Mouse (Mus musculus) liver, embryonic 13.5 days (tissue): ENCODE data around the gene Pde3a. TPM values are rescaled to one million over a fixed set of nuclear protein-coding genes. Genes with fewer than 3 reads are reported as not detected.

Source experiments
- ATAC-seq: fragments of 200-750 bp; cut with Nextera tagmentation; 2 replicates; pipeline ENCODE4 v1.8.0; 2017; ENCODE audit warnings: low read depth, mild to moderate bottlenecking, moderate number of reproducible peaks, moderate library complexity
- DNase-seq: peaks from one replicate; pipeline ENCODE4 v3.0.0; 2022
- H3K27ac ChIP-seq: fragments of 300-500 bp; sonication (generic); 2 replicates; pipeline ENCODE4 v1.5.1; 2015; ENCODE audit warnings: moderate library complexity, mild to moderate bottlenecking, inconsistent platforms
- H3K27me3 ChIP-seq: fragments of 300-500 bp; sonication (generic); 2 replicates; pipeline ENCODE4 v1.6.1; 2015; ENCODE audit warnings: mild to moderate bottlenecking, inconsistent platforms
- H3K36me3 ChIP-seq: fragments of 300-500 bp; sonication (generic); 2 replicates; pipeline ENCODE4 v1.6.1; 2015; ENCODE audit warnings: mild to moderate bottlenecking, inconsistent platforms
- H3K4me1 ChIP-seq: fragments of 300-500 bp; sonication (generic); replicated peaks from 2 replicates; pipeline ENCODE4 v1.6.1; 2015; ENCODE audit warnings: inconsistent platforms
- H3K4me2 ChIP-seq: fragments of 300-500 bp; sonication (generic); 2 replicates; pipeline ENCODE4 v1.6.1; 2015; ENCODE audit warnings: inconsistent platforms, mild to moderate bottlenecking, moderate library complexity
- H3K4me3 ChIP-seq: fragments of 300-500 bp; sonication (generic); replicated peaks from 2 replicates; pipeline ENCODE4 v1.5.1; 2015; ENCODE audit warnings: mild to moderate bottlenecking, inconsistent platforms
- H3K9ac ChIP-seq: fragments of 300-500 bp; sonication (generic); 2 replicates; pipeline ENCODE4 v1.6.1; 2015; ENCODE audit warnings: mild to moderate bottlenecking, inconsistent platforms
- H3K9me3 ChIP-seq: fragments of 300-500 bp; sonication (generic); replicated peaks from 2 replicates; pipeline ENCODE4 v1.6.1; 2016; ENCODE audit warnings: inconsistent platforms
- WGBS: fragments of 180-500 bp; shearing (Covaris S2); methylation state at CpG from one replicate; pipeline ENCODE4 v1.1.7; 2015; ENCODE audit not compliant: insufficient replicate concordance; 5-methylcytosine and 5-hydroxymethylcytosine counted together
- polyA plus RNA-seq: library from polyadenylated mRNA; unstranded; fragments of >200 nt; fragmentation: Nextera tagmentation; extraction: Ambion mirVana; gene quantifications from 2 replicates; pipeline ENCODE4 v1.2.1, GENCODE M21; 2015

Pde3a gene
- polyA plus RNA-seq, 1 experiment from 2014 or later, result 1.2 TPM

DNA sequence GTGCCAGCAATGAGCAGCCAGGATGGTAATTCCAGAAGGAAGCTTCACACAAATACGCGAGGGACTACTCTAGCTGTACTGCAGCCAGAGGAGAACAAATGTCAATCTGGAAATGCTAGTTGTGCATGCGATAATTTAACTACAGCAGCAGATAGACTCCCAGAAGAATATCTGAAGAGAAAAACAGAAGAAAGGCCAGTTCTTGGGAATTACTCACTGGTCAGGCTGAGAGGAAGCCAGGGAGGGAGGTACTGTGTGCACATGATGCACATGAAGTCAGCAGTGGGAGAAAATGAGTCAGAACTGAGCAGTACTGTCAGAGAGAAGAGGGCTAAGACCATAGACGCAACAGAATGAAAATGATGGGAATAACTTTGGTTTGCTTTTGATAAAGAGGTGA, 159.7 kb downstream of the Pde3a start:
- Histone ChIP-seq H3K4me3 (no peak overlapping the region), H3K4me1 (no peaks in the 10 kb centered on the region), H3K9me3 (no peaks in the 10 kb centered on the region), H3K27ac (no peak overlapping the region), H3K27me3 (no peaks in the 10 kb centered on the region), H3K4me2 (no peak overlapping the region), H3K36me3 (no peaks in the 10 kb centered on the region), H3K9ac (no peak overlapping the region)
- ATAC-seq, result no peak
- DNase-seq, result no peak
- WGBS, result 74% methylated on average over 4 of the region's 4 CpGs

DNA sequence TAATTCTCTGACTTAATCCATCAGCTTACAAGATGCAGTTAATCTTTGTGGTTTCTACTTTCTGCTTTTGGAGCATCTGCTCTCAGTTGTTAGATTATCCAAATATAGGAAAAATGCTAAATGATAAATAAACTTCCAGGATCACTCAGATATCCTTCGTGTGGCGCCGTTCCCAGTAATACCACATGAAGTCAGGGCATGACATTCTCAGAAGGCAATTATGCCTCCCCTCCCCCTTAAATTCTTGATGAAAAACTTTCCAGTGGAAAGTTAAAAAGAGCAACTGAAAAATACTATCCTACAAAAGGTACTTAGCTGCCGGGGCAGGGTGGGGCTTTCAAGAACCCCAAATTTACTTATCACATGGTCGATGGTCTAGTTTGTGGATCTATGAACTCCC, 161.8 kb downstream of the Pde3a start:
- no peaks in the 10 kb centered on the region for H3K27me3 ChIP-seq
- DNase-seq (no peak), ATAC-seq (no peak)
- H3K9me3 ChIP-seq, result no peaks in the 10 kb centered on the region
- H3K4me3 ChIP-seq, result no peak overlapping the region
- no peaks in the 10 kb centered on the region for H3K4me1 ChIP-seq
- no peaks in the 10 kb centered on the region for H3K36me3 ChIP-seq
- H3K27ac ChIP-seq, result no peak overlapping the region
- 80% methylated on average over 5 of the region's 5 CpGs for WGBS
- H3K4me2 ChIP-seq, result no peak overlapping the region
- no peak overlapping the region for H3K9ac ChIP-seq

DNA sequence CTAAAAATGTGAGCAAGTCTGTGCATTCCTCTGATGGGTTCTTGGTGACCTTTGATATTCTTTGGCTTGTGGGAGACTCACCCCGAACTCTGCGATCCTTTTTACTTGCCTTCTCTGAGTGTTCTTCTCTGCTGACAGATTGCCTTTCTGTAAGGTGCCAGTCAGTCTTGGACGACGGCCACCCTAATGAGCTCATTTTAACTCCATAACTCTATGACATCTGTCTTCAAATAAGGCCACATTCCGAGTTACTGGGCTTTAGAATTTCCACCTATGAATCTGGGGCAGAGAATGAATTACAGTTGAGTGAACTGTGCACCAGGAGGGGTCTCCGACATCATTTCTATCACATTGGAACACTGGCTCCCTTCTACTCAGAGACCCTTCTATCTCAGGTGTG, 176.0 kb downstream of the Pde3a start:
- 71% methylated on average over 6 of the region's 6 CpGs for WGBS
- no peak overlapping the region for H3K4me2 ChIP-seq
- no peak overlapping the region for H3K4me3 ChIP-seq
- no peak overlapping the region for H3K27ac ChIP-seq
- H3K9me3 ChIP-seq, result no peaks in the 10 kb centered on the region
- H3K36me3 ChIP-seq, result no peaks in the 10 kb centered on the region
- ATAC-seq (no peak), DNase-seq (no peak)
- no peak overlapping the region for H3K9ac ChIP-seq
- H3K27me3 ChIP-seq, result no peaks in the 10 kb centered on the region
- H3K4me1 ChIP-seq, result no peaks in the 10 kb centered on the region

DNA sequence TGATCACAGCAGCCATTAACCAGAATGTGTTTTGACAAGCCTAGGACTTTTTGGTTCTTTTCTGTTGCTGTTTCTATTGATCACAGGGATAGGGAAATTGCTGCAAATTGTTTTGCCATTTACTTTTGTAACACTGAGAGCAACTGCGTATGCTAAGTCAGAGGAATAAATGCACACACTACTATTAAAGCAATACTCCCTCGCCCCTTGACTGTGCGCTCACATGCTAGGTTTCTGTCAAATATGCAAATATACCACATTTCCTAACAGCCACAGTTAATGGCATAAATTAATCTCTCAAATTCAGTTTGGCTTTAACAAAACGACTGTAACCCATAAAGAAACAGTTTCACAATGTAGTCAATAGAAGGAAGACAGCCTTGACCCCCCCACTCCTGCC, 179.5 kb downstream of the Pde3a start:
- no peak for ATAC-seq
- Histone ChIP-seq H3K27ac (no peak overlapping the region), H3K27me3 (no peaks in the 10 kb centered on the region), H3K9me3 (no peaks in the 10 kb centered on the region), H3K4me3 (no peak overlapping the region), H3K36me3 (no peaks in the 10 kb centered on the region), H3K4me2 (no peak overlapping the region), H3K9ac (no peak overlapping the region), H3K4me1 (no peaks in the 10 kb centered on the region)
- no peak for DNase-seq
- WGBS, result 65% methylated on average over 4 of the region's 4 CpGs

DNA sequence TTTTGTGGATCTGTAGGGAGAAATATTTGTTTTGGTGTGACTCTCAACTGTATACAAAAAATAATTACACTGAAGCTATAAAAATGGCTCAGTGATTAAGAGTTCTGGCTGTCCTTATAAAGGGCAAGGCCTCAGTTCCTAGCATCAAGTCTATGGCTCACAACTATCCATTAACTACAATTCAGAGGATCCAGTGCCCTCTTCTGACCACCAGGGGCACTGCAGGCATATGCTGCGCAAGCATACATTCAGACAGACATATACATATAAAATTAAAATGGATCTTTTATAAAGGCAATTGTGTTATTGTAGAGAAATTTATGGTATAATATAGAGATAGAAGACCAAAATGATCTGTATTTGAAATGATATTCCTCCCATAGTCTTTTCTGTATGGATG, 181.1 kb downstream of the Pde3a start:
- Histone ChIP-seq H3K36me3 (no peaks in the 10 kb centered on the region), H3K9ac (no peak overlapping the region), H3K4me3 (no peak overlapping the region), H3K9me3 (no peaks in the 10 kb centered on the region), H3K4me2 (no peak overlapping the region), H3K27me3 (no peaks in the 10 kb centered on the region), H3K4me1 (no peaks in the 10 kb centered on the region), H3K27ac (no peak overlapping the region)
- WGBS, result 85% methylated on average over 1 of the region's 1 CpGs
- ATAC-seq (no peak), DNase-seq (no peak)

DNA sequence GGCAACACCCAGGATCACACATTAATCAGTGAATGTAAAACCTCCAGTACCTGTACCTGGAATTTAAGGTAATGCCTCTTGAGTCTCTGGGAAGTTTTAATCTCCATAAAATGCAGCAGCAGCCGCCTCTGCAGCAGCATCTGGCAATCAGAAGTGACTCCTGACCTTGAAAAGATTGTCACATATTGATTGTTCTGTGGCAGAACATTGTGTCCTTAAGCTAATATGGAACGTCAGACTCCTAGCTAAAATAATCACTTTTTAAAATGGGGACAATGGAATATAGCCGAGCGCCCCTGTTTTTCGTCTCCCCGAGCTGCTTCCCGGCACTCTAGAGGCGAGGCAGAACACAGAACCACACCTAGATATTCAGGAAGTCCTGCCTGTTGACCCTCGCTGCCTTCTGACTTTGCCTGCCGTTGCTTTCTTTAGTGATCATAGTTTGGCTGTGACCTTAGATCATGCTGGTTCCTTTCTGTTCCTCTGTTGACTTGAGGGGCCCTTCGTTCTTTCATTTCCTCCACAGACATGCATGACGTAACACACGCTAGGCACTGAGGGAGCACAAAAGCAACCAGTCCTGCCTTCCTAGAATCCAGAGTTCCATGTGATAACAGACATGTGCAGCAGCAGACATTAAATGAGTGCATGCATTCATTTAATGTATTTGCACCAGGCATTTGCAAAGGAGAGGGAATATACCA, 183.4 kb downstream of the Pde3a start:
- Histone ChIP-seq H3K4me2 (no peak overlapping the region), H3K9ac (no peak overlapping the region), H3K27me3 (no peaks in the 10 kb centered on the region), H3K4me3 (no peak overlapping the region), H3K9me3 (no peaks in the 10 kb centered on the region), H3K27ac (no peak overlapping the region), H3K4me1 (no peaks in the 10 kb centered on the region), H3K36me3 (no peaks in the 10 kb centered on the region)
- WGBS, result 68% methylated on average over 13 of the region's 13 CpGs
- ATAC-seq (no peak), DNase-seq (no peak)

DNA sequence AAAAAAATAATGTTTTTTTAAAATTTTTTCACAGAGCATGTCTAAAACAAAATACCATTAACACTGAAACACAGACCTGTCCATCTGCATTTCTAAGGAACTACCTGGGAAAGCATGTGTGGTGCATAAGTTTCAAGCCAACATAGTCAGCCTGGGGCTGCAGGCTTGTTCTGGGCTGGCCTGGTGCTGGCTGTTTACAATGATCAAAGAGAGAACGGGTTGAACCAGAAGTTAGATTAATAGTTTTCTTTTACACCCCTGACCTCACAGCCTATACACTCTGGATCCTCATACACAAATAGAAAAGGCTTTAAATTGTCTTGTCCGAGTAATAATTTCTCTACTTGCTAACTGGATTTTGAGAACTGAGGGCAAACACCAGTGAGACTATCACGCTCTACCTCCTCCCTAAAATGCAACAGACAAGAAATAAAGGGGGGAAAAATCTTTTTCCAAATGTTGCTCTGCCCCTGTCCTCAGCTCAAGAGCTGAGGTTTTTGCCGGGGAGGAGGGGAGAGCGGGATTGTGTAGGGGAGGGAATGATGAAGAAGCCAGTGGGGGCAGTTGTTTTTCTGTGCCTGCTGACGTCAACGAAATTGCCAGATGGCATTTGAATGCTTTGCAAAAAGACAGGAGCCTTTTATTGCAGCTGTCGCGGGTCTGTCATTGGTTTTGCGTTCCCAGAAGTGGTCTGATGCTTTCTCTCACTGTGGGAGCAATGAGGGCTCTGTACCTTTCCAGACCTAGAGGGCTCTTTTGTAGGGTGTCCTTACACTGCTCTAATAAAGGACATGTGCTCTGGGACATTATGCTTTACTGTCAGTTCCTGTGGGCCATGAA, 185.1 kb downstream of the Pde3a start:
- Histone ChIP-seq H3K4me3 (no peak overlapping the region), H3K9ac (no peak overlapping the region), H3K9me3 (0 out of 2 replicates have a peak, but pooled peaks cover 4% of the 10 kb centered on the region), H3K27ac (no peak overlapping the region), H3K4me2 (no peak overlapping the region), H3K27me3 (no peaks in the 10 kb centered on the region), H3K36me3 (no peaks in the 10 kb centered on the region), H3K4me1 (no peaks in the 10 kb centered on the region)
- 55% methylated on average over 10 of the region's 10 CpGs for WGBS
- ATAC-seq, result no peak
- DNase-seq, result no peak

DNA sequence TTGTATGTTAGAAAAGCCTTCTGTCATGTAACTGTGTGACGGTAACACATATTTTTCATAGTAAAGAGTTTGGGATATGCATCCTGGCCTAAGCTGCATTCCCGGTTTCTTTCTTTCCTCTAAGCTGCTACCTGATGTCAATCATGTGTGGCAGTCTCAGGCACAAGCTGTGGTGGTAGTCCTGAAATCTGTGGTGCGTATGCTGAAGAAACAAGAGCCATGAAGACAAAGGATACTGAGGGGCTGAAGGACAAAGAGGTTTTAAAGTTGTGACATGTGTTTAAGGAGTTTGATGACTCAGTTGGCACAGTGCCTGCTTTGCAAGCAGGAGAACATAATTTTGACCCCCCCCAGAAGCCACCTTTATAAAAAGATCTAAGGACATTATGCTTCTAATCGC, 186.1 kb downstream of the Pde3a start:
- ATAC-seq (no peak), DNase-seq (no peak)
- Histone ChIP-seq H3K4me2 (no peak overlapping the region), H3K27me3 (no peaks in the 10 kb centered on the region), H3K36me3 (no peaks in the 10 kb centered on the region), H3K4me1 (no peaks in the 10 kb centered on the region), H3K9me3 (0 out of 2 replicates have a peak, but pooled peaks cover 4% of the 10 kb centered on the region), H3K27ac (no peak overlapping the region), H3K4me3 (no peak overlapping the region), H3K9ac (no peak overlapping the region)
- WGBS, result 75% methylated on average over 4 of the region's 4 CpGs

DNA sequence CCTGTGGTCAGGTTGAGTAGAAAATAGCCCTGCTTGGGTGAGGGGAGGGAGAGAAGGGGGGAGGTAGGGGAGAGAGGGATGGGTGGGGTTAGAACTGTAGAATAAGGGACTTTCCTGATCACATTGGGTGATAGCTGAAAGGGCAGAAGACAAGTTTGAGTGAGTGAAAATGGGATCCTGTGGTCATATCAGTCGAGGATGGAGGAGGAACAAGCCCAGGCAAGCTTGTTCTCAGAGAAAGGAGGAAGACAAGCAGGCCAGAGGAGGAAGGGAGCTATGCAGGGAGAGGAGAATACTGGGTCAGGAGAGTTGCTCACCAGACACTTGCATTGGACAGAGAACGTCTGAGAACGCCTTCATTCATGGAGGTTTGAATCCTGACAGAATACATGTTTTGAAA, 190.9 kb downstream of the Pde3a start:
- H3K9me3 ChIP-seq, result 0 out of 2 replicates have a peak, but pooled peaks cover 4% of the 10 kb centered on the region
- H3K9ac ChIP-seq, result no peak overlapping the region
- DNase-seq (no peak), ATAC-seq (no peak)
- H3K4me1 ChIP-seq, result no peaks in the 10 kb centered on the region
- no peaks in the 10 kb centered on the region for H3K36me3 ChIP-seq
- H3K4me3 ChIP-seq, result no peak overlapping the region
- 28% methylated on average over 3 of the region's 3 CpGs for WGBS
- no peak overlapping the region for H3K4me2 ChIP-seq
- H3K27me3 ChIP-seq, result no peaks in the 10 kb centered on the region
- H3K27ac ChIP-seq, result no peak overlapping the region

DNA sequence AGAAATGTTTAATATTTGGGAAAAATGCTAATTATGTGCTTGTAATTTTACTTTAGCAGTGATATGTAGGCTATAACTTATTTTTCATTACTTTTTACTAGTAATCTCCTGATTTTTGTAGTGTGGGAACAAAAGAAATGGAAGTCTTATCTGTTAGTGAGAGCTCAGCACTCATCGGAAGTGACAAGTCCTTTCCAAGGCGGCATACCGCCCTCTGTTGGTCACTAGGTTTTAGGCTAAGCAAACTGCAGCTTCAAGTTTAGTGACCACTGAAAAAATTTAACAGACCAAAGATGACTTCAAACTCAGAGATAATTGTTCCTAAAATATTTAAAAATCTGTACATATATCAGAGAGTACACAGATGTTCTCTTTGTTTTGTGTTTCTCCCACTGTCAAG, 198.5 kb downstream of the Pde3a start:
- Histone ChIP-seq H3K9ac (no peak overlapping the region), H3K4me1 (no peaks in the 10 kb centered on the region), H3K4me2 (no peak overlapping the region), H3K27me3 (no peaks in the 10 kb centered on the region), H3K9me3 (no peaks in the 10 kb centered on the region), H3K27ac (no peak overlapping the region), H3K4me3 (no peak overlapping the region), H3K36me3 (no peaks in the 10 kb centered on the region)
- ATAC-seq, result no peak
- WGBS, result 9% methylated on average over 3 of the region's 3 CpGs
- DNase-seq, result no peak

DNA sequence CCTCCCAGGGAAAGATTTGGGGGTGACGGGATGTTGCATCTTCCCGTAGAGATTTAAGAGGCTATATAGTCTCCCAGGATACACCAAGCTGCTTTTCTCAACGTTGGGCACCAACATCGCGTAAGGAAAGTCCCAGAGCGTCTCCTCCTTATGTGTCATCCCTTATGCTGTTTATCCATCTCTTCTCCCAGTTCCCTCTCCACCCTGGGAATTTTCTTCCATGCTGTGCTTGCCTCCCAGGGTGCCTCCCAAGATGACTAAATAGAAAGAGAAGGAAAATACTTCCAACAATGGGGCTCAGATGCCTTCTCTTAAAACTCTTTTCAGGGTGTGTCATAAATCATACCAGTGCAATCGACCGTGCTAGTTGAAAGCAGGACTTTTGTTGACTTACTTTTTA, 199.8 kb downstream of the Pde3a start:
- DNase-seq (no peak), ATAC-seq (no peak)
- no peaks in the 10 kb centered on the region for H3K9me3 ChIP-seq
- H3K27me3 ChIP-seq, result no peaks in the 10 kb centered on the region
- H3K36me3 ChIP-seq, result no peaks in the 10 kb centered on the region
- WGBS, result 68% methylated on average over 8 of the region's 8 CpGs
- no peak overlapping the region for H3K27ac ChIP-seq
- H3K4me2 ChIP-seq, result no peak overlapping the region
- no peak overlapping the region for H3K4me3 ChIP-seq
- H3K4me1 ChIP-seq, result no peaks in the 10 kb centered on the region
- H3K9ac ChIP-seq, result no peak overlapping the region

DNA sequence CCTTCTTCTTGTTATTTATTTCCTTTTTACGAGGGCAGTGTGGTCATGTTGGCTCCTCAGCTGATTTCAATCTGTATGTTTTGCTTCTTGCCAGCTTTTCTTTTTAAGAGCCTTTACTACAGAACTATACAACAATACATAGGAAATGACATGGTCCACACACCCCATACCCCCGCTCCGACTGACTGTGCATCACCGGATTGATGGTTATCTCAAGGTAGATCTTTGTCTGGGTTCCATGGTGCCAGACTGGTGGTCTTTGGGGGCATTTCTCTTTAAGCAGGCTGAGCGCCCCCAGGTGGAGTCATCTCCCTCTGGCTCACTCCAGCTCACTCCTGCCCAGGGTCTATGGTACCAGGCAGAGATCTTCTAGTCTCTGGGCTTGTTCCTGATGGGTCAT, 206.3 kb downstream of the Pde3a start:
- no peaks in the 10 kb centered on the region for H3K36me3 ChIP-seq
- WGBS, result 54% methylated on average over 5 of the region's 5 CpGs
- no peak overlapping the region for H3K4me3 ChIP-seq
- no peaks in the 10 kb centered on the region for H3K9me3 ChIP-seq
- no peaks in the 10 kb centered on the region for H3K4me1 ChIP-seq
- no peak overlapping the region for H3K9ac ChIP-seq
- H3K4me2 ChIP-seq, result no peak overlapping the region
- DNase-seq (no peak), ATAC-seq (no peak)
- no peaks in the 10 kb centered on the region for H3K27me3 ChIP-seq
- no peak overlapping the region for H3K27ac ChIP-seq
